Mouse (Mus musculus) thymus, postnatal 25 days (tissue): ENCODE results near the gene Wrap53.
"Not testable (repeated sequence)": the region's sequence is repeated elsewhere in the genome, so short reads cannot be mapped to it uniquely, and the experiment has no call there.

Experiments
- DNase-seq: peaks from one replicate; pipeline ENCODE4 v3.0.0; 2022

Wrap53 gene

DNA sequence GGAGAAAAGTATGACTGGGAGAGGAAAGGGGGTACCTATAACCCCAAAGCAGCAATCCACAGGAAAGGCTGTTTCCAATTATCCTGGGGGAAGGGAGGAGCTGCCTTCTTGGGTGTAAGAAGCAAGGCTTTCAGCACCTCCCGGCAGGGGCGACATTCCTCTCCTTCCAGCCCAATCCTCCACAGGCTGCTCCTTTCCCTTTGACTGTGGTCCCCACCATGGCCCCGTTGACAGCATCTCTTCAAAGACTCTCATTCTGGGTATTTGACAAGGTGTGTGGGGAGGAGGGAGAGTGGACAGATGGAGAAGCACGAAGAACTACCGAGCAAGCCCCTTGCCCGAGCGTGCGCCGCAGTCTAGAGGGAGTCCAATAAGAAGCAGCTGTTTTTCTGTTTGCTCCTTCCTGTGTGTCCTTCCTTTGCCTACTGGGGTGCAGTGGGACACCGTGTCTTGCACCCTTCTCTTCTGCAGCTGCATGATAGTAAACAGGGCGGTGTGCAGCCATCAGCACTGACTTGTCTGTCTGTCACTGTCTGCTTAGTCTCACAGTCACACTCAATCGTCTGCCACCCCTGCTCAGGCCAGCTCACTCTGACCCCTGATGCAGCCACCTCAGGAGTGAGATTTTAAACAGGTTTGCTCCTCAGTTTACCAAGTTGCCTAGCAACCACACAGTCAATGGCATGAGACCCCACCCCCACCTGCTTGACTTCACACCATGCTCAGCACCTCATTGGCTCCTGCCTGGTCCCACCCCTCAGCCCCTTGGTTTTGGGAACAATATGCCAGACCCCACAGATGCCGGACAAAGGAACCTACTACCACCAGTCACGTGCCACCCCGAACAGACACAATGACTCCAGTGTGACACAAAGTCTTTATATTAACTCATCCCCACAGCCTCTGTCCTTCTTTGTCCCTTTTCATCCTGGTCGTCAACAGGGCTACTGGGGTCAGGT lies 18.9 kb downstream of the Wrap53 start:
- DNase-seq = no peak

DNA sequence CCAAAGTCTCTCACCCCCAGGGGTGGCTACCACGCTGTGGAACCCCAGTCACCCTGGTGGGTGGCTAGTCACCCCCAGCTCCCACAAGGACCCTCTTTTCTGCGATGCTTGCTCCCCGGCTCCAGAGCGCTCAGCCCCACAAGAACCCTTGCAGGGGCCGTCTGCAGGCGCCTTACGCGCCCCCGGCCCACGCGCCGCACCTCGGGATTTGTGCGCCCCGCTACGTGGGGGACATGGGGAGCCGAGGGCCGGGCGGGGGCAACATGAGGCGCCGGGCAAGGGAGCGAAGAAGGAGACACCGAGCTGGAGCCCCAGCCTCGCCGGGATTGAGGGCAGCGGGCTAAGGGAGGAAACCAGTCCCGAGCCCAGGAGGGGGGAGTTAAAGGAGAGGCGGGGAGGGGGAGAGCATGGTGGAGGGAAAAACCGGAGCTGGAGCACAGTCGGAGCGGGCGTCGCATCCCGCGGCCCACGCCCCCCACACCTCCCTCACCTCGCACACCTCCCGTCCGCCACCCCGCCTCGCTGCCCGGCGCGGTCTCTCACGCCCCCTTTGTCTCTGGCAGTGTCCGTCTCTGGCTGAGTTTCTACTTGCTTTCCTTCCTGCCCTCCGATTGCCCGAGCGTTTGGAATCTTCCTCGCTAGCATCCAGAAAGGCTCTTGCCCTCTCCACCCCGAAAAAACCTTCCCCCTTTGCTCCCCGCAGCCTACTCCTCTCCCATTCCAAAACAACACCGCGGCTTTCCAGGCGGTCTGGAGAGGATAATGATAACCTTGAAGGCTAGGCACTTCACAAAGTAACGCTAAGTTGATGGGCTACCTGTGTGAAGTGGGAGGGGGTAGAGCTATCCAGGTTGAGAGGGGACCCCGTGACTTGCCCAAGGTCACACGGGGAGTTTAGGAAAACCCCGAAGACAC lies 19.9 kb downstream of the Wrap53 start, which contains the start of gene Efnb3:
TSS of gene Efnb3 (minus strand) at position 355 of the 915 bp plus-strand sequence.
- DNase-seq = no peak

DNA sequence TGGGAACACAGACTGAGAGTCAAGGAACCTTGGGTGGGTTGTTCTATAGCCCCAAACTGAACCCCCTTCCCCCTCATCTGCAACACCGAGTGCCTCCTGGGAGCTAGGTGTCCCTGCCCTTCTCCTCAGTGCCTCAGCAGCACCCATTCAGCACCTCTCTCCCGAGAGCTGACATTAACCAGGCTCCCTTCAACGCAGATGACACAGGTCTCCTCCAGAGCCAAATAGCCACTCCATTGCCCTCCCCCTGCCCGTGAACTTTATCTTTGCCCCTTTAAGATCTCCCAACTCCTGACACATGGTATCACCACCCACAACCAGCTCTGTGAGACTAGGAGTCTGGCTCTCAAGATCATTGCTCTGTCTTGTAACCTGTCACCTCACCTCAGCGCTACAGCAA lies 20.9 kb downstream of the Wrap53 start:
- DNase-seq = no peak

DNA sequence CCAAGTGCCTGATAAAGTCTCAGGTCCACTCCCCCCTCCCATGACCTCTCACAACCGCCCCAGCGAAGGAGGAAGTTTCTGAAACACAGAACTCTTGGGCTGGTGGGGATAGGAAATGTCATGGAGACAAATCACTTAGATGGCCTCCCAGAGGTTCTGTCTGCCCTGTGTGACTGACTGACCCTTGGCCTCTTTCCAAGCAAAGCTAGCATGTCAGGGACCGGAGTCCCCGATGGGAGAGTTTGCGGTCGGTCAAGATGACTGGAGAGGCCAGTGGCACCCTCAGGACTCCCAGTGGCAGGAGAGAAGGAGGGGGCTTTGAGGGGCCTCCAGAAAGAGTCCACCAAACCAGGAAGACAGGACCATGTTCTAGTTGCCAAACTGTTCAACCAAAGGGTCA lies 21.3 kb downstream of the Wrap53 start:
- no peak for DNase-seq

DNA sequence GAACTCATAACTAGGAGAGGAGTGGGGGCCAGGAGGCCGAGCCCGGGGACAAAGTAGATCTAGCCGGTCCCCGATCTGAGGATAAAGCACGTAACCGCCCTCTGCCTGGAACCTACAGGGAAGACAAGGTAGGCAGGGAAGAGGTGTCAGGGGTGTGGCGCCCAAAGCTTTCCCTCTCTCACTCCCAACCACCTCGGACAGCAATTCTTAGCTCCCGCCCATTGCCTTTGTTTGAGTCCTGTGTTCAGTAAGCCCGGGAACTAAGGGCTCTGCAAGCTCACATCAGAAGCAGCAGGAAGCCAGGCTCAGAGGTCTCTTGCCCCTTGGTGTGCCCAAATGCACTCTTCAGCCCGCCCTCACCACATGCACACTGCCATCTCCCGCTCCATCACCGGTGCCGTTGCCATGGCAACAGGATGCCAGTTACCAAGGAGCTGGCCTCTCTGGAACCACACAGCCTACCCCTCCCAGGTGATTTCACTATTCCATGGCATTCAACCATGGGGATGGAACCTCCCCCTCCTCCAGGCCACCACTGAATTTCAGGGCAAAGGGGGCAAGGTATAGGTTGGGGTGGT lies 22.6 kb downstream of the Wrap53 start:
- DNase-seq = no peak

DNA sequence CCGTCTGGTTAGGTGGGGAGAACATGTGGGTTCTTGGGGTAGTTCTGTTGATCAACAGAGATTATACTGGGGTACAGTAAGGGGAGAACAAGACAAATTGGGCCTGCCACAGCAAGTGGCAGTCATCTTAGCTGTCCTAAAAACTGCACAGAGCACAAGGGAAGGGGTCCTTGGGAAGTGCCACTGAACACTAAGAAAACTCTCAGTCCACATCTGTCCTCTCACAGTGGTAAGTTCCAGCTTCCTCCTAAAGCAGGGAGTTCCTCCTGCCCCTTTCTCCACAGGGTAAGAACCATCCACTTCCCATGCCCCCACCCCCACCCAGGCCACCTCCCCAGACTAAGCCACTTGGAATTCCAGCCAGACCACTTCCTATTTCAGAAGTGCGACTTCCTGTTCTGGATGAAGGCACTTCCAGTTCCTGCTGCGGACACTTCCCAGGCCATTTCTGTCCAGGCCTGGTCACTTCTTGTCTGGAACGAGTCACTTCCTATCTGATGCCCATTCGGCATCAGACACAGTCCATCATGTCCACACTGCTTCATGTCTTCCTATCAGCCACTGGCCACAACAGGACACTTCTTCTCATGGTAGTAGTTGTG lies 25.4 kb downstream of the Wrap53 start:
- DNase-seq = no peak

DNA sequence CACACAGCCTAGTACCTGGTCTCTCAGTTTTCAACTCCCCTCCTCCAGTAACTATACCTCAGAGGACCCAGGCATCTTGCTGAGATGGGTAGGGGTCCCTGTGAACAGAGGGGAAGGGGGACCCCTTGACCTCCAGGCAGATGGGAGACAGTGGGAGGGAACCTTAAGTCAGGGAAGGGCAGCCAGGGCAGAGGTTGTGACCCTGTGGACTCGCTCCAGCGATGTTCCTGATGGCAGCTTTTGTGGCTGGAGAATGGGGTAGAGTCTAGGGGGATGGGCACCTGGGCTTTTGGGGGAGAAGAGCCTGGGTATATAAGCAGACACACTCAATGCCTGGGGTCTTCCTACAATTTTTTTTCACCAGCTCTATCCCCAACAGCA lies 26.7 kb downstream of the Wrap53 start:
- DNase-seq = no peak

DNA sequence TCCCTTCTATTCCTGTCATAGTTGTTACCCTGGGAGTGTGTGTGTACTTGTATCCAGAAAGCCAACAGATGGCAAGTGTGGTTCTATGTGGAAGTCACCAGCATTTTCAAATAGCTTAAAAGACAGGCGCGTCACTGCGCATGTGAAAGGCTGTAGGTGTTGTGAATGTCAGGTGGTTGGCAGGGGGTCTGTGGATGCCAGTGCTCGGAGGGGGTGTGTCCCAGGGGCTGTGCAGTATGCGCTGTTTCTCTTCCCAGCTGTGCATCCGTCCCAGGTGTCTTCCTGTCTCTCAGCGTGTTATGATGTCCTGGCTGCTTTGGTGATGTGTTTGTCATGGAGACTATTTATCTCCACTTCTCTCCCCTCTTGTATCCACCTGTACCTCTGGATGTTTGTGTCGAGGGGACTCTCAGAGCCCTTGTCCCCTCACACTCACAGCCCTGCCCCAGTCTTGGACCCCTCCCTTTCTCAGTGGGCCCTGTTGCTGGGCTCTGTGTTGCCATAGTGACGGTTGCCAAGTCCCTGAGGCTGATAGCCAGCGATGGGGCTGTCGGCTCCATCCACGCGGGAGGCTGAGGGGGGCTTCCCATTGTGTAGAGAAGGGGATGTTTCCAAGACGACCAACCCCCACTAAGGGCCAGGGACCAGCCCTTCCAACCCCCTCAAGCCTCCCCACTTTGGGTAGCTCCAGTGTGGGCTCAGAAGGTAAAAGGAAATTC lies 27.3 kb downstream of the Wrap53 start:
- peak; percentile 43 for DNase-seq

DNA sequence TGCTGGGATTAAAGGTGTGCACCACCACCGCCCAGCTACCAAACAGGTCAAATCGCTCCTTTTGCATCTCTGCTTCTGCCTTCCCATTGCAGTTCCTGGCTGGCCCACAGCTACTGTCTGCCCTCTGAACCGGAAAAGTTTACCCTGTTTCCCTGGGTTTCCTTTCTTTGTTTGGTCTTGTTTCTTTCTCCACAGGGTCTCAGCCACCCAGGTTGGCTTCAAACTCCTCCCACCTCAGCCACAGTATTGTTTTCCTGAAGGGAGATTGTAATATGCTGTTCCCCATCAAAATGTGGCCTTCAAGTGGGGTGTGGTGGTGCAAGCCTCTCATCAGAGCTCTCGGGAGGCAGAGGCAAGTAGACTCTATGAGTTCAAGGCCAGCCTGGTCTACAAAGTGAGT lies 28.7 kb downstream of the Wrap53 start:
- no peak for DNase-seq

DNA sequence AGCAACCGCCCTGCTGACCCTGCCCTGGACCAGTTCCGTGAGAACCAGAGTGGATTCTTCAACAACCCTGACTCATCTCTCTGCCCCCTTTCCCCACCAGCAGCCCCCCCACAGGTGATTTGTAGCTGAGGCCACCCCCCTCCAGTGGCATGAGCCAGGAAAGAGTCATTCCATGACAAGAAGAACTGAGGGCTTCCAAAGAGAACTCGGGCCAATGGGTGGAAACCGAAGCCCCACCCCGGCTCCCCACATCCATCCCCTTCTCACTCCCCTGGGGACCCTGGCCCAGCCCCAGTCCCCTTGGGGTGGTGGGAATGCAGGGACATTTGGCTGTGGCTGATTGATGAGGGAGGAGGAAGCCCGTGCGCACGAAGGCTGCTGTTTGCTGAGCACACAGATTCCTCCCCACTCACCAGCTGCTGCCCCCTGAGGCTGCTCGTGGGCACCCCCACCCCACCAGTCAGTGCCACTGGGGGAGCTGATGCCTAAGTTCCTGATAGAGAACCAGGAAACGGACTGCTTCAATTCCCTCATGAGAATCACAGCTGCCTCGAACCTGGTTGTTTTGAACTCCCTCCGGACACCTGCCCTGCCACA lies 30.9 kb downstream of the Wrap53 start, which contains the start of gene Dnah2:
TSS of gene Dnah2 (minus strand) at position 51 of the 597 bp plus-strand sequence.
- DNase-seq = no peak

DNA sequence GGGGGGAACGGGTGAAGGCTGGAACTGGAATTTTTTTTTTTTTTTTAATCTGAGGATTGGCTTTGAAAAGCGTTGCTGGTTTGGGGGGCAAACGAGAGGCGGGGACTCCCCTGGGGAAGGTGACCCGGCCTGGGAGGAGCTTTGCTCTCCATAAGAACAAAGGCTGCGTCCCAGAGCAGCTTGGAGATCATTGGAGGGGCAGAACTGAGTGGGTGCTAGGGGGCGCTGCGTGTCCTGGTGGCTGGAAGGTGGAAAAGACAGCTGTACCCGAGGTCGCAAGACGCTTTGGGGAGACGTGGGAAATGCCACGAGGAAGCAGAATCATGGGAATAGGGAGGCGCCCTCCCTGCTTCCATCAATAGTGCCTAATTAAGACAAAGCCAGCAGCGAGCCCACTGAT lies 33.0 kb downstream of the Wrap53 start:
- peak; percentile 60 for DNase-seq

DNA sequence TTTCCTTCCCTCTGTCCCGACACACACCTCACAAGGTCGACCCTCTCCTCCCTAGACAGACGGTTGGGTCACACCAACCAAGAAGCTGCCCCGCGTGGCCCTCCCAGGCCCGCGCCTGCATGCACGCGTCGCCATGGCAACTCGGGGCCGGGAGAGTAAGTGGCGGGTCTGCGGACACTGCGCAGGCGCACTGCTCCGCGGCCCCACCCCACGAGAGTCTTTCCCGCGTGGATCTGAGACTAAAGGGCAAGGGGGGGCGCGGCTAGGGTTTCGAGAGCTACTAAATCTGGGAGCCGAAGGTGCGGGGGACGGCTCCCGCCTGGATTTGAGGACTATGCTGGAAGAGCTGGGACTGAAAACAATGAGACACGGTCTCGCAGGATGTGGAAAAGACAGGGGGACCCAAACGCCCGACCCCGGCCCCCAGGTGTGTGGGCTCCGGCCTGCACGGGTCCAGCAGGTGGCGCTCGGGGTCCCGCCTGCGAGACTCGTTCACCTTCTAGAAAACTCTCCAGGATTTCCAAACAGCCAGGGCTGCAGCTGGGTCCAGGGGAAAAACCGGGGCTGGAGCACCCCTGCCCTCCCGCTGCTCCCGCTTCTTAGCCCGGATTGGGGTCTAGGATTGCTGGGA lies 33.5 kb downstream of the Wrap53 start:
- peak; percentile 83 for DNase-seq

DNA sequence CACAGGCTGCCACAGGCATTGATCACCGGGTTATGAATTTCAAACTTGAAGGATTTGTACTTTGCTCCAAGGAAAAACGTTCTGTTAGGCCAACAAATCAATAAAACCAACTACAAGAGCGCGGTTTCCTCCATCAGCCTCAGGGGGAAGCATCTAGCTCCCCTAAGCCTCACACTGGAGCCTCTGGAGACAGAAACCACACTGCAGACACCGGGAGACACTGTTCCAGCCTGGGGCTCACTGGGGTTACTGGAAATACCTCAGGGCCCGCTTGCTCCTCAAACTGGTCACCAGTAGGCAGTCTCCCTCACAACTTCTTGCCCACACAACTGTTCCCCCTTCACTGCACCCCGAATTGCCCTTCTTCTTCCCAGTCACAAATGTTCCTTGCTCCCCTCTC lies 34.1 kb downstream of the Wrap53 start:
- no peak for DNase-seq

DNA sequence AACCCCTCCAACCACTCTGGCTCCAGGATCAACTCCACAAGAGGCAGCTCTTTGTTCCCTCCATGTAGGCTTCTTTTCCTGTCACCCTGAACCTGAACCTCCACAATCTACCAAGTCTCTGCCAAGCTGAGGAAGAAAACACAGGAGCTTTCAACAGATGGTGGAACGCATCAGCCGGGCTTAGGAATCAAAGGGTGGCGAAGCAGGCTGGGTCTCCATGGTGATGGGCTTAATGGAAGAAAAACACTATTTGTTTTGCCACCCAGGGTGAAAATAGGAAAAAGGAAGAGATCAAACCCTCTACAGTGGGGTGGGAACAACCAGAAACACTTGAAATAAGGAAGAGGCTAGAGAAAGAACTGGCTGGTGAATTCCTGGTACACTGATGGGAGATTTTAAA lies 36.5 kb downstream of the Wrap53 start:
- DNase-seq = no peak

DNA sequence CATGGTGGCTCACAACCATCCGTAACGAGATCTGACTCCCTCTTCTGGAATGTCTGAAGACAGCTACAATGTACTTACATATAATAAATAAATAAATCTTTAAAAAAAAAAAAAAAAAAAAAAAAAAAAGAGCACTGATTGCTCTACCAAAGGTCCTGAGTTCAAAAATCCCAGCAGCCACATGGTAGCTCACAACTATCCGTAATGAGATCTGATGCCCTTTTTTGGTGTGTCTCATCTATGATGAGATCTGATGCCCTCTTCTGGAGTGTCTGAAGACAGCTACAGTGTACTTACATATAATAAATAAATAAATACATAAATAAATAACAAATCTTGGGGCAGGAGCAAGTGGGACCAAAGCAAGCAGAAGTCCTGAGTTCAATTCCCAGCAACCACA lies 38.3 kb downstream of the Wrap53 start:
- not testable (repeated sequence) for DNase-seq

DNA sequence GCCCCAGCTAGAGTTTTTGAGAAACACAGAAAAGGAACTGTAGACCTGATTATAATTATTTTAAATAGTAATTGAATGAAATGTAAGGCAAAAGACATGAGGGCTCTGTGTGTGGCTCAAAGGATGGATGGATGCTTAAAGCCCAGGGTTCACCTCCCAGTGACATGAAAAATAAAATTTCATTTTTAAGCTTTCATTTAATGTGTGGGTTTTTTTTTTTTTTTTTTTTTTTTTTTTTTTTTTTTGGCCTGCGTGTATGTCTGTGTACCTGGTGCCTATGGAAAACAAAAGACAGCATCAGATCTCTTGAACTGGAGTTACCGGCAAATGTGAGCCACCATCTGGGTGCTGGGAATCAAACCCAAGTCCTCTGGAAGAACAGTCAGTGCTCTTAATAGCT lies 39.4 kb downstream of the Wrap53 start:
- no peak for DNase-seq

DNA sequence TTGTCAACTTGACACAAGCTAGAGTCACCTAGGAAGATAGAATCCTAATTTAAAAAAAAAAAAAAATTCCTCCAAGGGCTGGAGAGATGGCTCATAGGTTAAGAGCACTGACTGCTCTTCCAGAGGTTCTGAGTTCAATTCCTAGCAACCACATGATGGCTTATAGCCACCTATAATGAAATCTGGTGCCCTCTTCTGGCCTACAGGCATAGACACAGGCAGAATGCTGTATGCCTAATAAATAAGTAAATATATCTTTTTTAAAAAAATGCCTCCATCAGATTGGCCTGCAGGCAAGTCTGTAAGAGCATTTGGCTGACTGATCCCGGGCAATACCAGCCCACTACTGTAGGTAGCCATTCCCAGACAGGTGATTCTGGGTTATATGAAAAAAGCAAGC lies 45.1 kb downstream of the Wrap53 start:
- DNase-seq = no peak

DNA sequence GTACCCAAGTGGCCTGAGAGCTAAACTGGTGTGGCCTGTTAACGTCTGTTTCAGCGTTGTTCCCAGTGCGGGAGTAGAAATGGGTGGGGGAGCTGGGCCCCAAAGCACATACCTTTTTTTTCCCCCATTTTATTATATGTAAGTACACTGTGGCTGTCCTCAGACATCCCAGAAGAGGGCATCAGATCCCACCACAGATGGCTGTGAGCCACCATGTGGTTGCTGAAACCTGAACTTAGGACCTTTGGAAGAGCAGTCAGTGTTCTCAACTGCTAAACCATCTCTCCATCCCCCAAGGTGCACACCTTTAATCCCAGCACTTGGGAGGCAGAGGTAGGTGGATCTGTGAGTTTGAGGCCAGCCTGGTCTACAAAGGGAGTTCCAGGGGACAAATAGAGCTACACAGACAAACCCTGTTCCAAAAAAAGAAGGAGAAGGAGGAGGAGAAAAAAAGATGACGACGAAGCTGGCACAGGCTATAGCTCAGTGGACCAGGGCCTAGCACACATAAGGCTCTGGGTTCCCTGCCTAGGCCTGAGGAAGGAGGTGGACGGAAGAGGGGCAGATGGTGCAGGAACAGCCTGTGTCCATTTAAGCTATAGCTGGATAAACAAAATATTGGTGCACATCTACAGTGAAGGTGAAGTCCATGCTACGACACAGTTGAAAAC lies 47.4 kb downstream of the Wrap53 start:
- no peak for DNase-seq

DNA sequence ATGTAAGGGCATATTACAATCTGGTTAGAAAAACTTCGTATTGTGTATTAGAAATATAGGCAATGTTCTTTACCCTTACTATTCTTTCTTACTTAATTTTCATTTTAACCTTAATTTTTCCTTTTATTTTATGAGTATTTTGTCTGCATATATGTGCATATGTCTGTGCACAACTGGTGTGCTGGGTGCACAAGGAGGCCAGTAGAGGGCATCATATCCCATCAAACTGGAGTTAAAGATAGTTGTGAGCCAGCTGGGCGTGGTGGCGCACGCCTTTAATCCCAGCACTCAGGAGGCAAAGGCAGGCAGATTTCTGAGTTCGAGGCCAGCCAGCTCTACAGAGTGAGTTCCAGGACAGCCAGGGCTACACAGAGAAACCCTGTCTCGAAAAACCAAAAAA lies 49.3 kb downstream of the Wrap53 start:
- not testable (repeated sequence) for DNase-seq

DNA sequence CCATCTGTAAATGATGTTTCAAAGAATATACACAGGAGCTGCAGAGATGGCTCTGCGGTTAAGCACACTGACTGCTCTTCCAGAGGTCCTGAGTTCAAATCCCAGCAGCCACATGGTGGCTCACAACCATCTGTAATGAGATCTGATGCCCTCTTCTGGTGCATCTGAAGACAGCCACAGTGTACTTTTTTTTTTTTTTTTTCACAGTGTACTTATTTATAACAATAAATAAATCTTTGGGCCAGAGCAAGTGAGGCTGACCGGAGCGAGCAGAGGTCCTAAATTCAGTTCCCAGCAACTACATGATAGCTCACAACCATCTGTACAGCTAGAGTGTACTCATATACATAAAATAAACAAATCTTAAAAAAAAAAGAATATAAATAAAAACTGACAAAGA lies 49.8 kb downstream of the Wrap53 start:
- DNase-seq = not testable (repeated sequence)

DNA sequence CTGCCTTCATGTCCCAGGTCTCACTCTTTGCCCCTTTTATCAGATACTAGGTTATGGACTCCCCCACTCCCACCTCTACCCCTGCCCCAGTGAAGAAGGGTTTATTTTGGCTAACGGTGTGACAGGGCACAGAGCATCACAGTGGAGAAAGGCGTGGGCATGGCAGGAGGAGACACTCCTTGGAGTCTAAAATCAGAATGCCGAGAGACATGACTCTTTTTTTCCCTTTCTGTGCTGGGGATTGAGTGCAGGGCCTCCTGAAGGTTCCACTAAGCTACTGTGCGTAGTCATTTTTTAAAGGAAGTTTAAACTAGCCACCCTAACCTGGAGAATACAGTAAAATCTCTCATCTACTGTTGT lies 52.0 kb downstream of the Wrap53 start:
- no peak for DNase-seq
